Mouse (Mus musculus) forebrain, embryonic 11.5 days (tissue): ENCODE measurements around the gene Cnnm4. TPM values are rescaled to one million over a fixed set of nuclear protein-coding genes. Genes with fewer than 3 reads are reported as not detected.
A peak's percentile ranks its signal among the peaks of the same experiment; 100 is the strongest.

ENCODE experiments used
- ATAC-seq: fragments of 200-750 bp; cut with Nextera tagmentation; replicated peaks from 2 replicates; pipeline ENCODE4 v1.8.0; 2017; ENCODE audit warnings: moderate TSS enrichment; ENCODE audit not compliant: low FRiP score
- DNase-seq: peaks from one replicate; pipeline ENCODE4 v3.0.0-alpha.2; 2017; ENCODE audit warnings: low spot score
- H3K27ac ChIP-seq: fragments of 300-500 bp; sonication (generic); 2 replicates; pipeline ENCODE4 v1.5.1; 2014; ENCODE audit warnings: low read depth, low read length
- H3K27me3 ChIP-seq: fragments of 300-500 bp; sonication (generic); 2 replicates; pipeline ENCODE4 v1.6.1; 2014; ENCODE audit warnings: mild to moderate bottlenecking, low read length, mixed read lengths; ENCODE audit not compliant: control insufficient read depth, insufficient read depth
- H3K36me3 ChIP-seq: fragments of 300-500 bp; sonication (generic); 2 replicates; pipeline ENCODE4 v1.6.1; 2014; ENCODE audit warnings: mild to moderate bottlenecking, low read length, moderate library complexity, mixed read lengths; ENCODE audit not compliant: control insufficient read depth, insufficient read depth
- H3K4me1 ChIP-seq: fragments of 300-500 bp; sonication (generic); replicated peaks from 2 replicates; pipeline ENCODE4 v1.6.1; 2014; ENCODE audit warnings: low read length, mixed read lengths; ENCODE audit not compliant: control insufficient read depth, insufficient read depth
- H3K4me2 ChIP-seq: fragments of 300-500 bp; sonication (generic); 2 replicates; pipeline ENCODE4 v1.6.1; 2014; ENCODE audit warnings: low read depth, mild to moderate bottlenecking, low read length, moderate library complexity, mixed read lengths; ENCODE audit not compliant: severe bottlenecking
- H3K4me3 ChIP-seq: fragments of 300-500 bp; sonication (generic); 2 replicates; pipeline ENCODE4 v1.5.1; 2014; ENCODE audit warnings: low read depth, low read length
- H3K9ac ChIP-seq: fragments of 300-500 bp; sonication (generic); 2 replicates; pipeline ENCODE4 v1.6.1; 2014; ENCODE audit warnings: low read length
- H3K9me3 ChIP-seq: fragments of 300-500 bp; sonication (generic); 2 replicates; pipeline ENCODE4 v1.6.1; 2016; ENCODE audit warnings: low read length, mixed read lengths; ENCODE audit not compliant: control insufficient read depth
- WGBS: fragments of 180-500 bp; shearing (Covaris S2); extraction: QIAGEN DNeasy Blood & Tissue Kit; methylation state at CpG from one replicate; pipeline ENCODE4 v1.1.7; 2014; 5-methylcytosine and 5-hydroxymethylcytosine counted together
- polyA plus RNA-seq: library from polyadenylated mRNA; unstranded; fragments of >200 nt; fragmentation: Nextera tagmentation; extraction: Ambion mirVana; gene quantifications from 2 replicates; pipeline ENCODE4 v1.2.1, GENCODE M21; 2014

Cnnm4 gene
- polyA plus RNA-seq, 1 experiment from 2014 or later: 14.6 TPM

- Histone ChIP-seq H3K4me3 (peak overlapping the region; percentile 92), H3K9ac (no peak overlapping the region), H3K27me3 (no peaks in the 10 kb centered on the region), H3K27ac (no peak overlapping the region), H3K9me3 (no peaks in the 10 kb centered on the region), H3K36me3 (peaks cover 3% of the 10 kb centered on the region; the same call in 1 of the 2 replicates), H3K4me2 (peak overlapping the region; percentile 96; the same call in 1 of the 2 replicates), H3K4me1 (peaks cover 4% of the 10 kb centered on the region)
- DNase-seq (no peak), ATAC-seq (no peak)
- WGBS: 48% methylated on average over 2 of the region's 2 CpGs
Observed at GRCm38 (mm10) chr1:36513718-36514117, 42.3 kb downstream of the Cnnm4 start.

DNA sequence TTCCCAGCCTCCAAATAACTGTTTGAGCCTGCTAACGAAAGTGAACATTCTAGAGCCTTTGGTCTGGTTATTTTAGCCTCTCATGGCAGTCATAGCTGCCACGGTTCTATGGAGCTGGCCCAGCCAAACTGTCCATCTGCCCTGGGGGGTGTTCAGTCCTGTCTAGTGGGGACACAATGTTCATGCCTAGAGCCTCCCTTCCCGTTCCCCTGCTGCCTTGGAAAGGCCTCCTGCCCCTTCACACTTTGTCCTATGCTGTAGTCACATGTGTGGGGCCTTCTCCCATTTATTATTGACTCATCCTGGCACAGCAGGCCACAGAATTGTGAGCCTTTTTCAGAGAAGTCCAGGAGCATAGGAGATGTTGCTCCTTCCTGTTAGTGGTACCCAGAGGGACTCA lies 46.8 kb downstream of the Cnnm4 start:
- peaks cover 21% of the 10 kb centered on the region for H3K36me3 ChIP-seq
- H3K9ac ChIP-seq: no peak overlapping the region
- WGBS: 88% methylated on average over 3 of the region's 3 CpGs

DNA sequence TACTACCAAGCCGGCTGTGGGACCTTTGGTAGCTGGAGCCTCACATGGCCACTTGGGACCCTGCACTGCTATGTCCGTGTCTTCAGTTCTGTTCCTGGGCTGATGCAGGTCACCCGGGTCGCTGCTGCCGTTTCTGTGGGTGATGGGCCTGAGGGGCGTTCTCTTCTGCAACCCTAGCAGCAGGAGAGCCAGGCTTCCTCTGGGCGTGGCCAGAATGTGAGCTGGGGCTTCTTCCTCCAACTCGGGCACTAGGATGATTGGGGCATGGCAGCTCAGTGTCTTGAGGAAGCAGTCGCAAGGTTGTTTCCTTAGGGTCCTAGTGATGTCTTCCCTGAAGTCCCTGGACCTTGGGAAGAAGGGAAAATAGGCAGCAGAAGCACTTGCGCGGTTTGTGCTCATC lies 48.2 kb downstream of the Cnnm4 start:
- Histone ChIP-seq H3K4me2 (no peak overlapping the region), H3K4me1 (peaks cover 2% of the 10 kb centered on the region; the same call in 1 of the 2 replicates), H3K27me3 (no peaks in the 10 kb centered on the region), H3K4me3 (no peak overlapping the region), H3K27ac (no peak overlapping the region), H3K36me3 (peaks cover 25% of the 10 kb centered on the region), H3K9me3 (no peaks in the 10 kb centered on the region), H3K9ac (no peak overlapping the region)
- DNase-seq: no peak
- WGBS: 87% methylated on average over 11 of the region's 11 CpGs
- ATAC-seq: no peak

More for the DNA sequence above, 46.8 kb downstream of the Cnnm4 start:
- DNase-seq (no peak), ATAC-seq (no peak)
- Histone ChIP-seq H3K9me3 (no peaks in the 10 kb centered on the region), H3K4me1 (peaks cover 4% of the 10 kb centered on the region), H3K27me3 (no peaks in the 10 kb centered on the region), H3K4me2 (no peak overlapping the region), H3K4me3 (no peak overlapping the region), H3K27ac (no peak overlapping the region)

DNA sequence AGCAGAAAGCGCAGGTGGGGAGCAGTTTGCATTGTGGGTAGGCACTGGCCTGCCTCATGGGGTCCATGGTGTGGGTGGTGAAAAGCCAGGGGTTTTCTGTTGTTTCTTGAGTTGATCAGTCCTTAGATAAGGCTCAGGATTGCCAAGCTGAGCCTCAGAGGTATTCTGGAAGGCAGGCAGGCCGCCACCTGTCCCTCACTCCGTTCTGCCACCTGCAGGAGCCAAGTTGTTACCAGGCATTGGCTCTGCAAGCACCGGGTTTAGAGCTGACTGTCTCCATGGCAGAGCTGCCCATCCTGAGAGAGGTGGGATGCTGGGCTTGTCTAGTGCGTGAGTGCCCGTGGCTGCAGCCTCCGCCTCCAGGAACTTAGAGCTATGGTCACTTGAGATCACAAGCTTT lies 50.8 kb downstream of the Cnnm4 start:
- H3K27me3 ChIP-seq: no peaks in the 10 kb centered on the region
- no peak overlapping the region for H3K4me3 ChIP-seq
- no peak for ATAC-seq
- WGBS: 93% methylated on average over 7 of the region's 7 CpGs
- no peak overlapping the region for H3K9ac ChIP-seq
- no peaks in the 10 kb centered on the region for H3K4me1 ChIP-seq
- DNase-seq: no peak
- H3K27ac ChIP-seq: no peak overlapping the region
- no peak overlapping the region for H3K4me2 ChIP-seq
- H3K36me3 ChIP-seq: peaks cover 22% of the 10 kb centered on the region
- no peaks in the 10 kb centered on the region for H3K9me3 ChIP-seq

GRCm38 (mm10) chr1:36523332-36524013 lies 52.1 kb downstream of the Cnnm4 start:
- Histone ChIP-seq H3K36me3 (peaks cover 22% of the 10 kb centered on the region), H3K27ac (no peak overlapping the region), H3K9me3 (no peaks in the 10 kb centered on the region), H3K4me2 (no peak overlapping the region), H3K27me3 (no peaks in the 10 kb centered on the region), H3K9ac (no peak overlapping the region), H3K4me3 (no peak overlapping the region), H3K4me1 (no peaks in the 10 kb centered on the region; the same call in 1 of the 2 replicates)
- ATAC-seq (no peak), DNase-seq (no peak)
- WGBS: 89% methylated on average over 9 of the region's 9 CpGs

- no peaks in the 10 kb centered on the region for H3K9me3 ChIP-seq
- H3K4me3 ChIP-seq: no peak overlapping the region
- H3K36me3 ChIP-seq: peaks cover 22% of the 10 kb centered on the region
- DNase-seq (no peak), ATAC-seq (no peak)
- no peaks in the 10 kb centered on the region; the same call in 1 of the 2 replicates for H3K4me1 ChIP-seq
- no peaks in the 10 kb centered on the region for H3K27me3 ChIP-seq
- no peak overlapping the region for H3K9ac ChIP-seq
- WGBS: 96% methylated on average over 5 of the region's 5 CpGs
- no peak overlapping the region for H3K4me2 ChIP-seq
- no peak overlapping the region for H3K27ac ChIP-seq
Observed at GRCm38 (mm10) chr1:36524058-36524457, 52.6 kb downstream of the Cnnm4 start.

GRCm38 (mm10) chr1:36525774-36526173 lies 54.4 kb downstream of the Cnnm4 start:
- DNase-seq: no peak
- Histone ChIP-seq H3K4me1 (no peaks in the 10 kb centered on the region; the same call in 1 of the 2 replicates), H3K9ac (no peak overlapping the region), H3K27me3 (no peaks in the 10 kb centered on the region), H3K4me2 (no peak overlapping the region), H3K36me3 (peaks cover 13% of the 10 kb centered on the region), H3K4me3 (no peak overlapping the region), H3K9me3 (no peaks in the 10 kb centered on the region), H3K27ac (no peak overlapping the region)
- WGBS: 91% methylated on average over 12 of the region's 12 CpGs
- ATAC-seq: no peak

DNA sequence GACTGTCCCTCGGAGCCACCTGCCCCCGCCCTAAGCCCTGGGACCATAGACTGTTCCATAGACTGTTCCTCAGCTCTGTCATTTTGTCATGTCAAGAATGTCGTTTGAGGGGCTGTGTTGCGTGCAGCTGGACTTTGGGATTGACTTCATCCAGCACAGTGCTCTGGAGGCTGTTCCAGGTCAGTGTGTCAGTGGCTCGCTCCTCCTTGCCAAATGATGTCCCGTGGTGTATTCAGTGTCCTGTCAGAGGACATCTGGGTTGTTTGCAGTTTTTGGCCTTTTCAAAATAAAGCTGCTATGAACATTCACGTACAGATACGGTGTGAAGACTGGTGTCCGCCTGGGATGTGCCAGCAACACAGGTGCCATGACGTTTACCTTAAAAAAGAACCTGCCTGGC lies 55.5 kb downstream of the Cnnm4 start:
- no peak overlapping the region for H3K9ac ChIP-seq
- WGBS: 95% methylated on average over 10 of the region's 10 CpGs
- no peaks in the 10 kb centered on the region for H3K9me3 ChIP-seq
- H3K36me3 ChIP-seq: peaks cover 4% of the 10 kb centered on the region; the same call in 1 of the 2 replicates
- H3K4me1 ChIP-seq: no peaks in the 10 kb centered on the region; the same call in 1 of the 2 replicates
- H3K27me3 ChIP-seq: no peaks in the 10 kb centered on the region
- H3K4me2 ChIP-seq: no peak overlapping the region
- DNase-seq: no peak
- no peak overlapping the region for H3K4me3 ChIP-seq
- ATAC-seq: no peak
- H3K27ac ChIP-seq: no peak overlapping the region

DNA sequence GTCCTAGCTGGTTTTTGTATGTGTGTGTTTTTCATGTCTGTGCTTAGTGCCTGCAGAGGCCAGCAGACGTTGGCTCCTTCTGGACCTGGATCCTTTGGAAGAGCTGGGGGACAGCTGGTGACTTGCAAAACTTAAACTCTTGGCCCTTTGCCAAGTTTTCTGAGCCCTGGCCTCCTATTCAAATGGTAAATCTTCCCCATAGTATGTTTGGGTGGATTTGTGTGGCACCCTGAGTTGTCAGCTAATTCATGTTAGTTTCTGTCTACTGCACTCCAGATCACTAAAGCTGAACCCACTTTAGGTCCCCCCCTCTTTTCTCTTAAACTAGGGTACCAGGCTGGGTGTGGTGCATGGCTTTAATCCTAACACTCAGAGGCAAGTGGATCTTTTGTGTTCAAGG lies 56.9 kb downstream of the Cnnm4 start:
- Histone ChIP-seq H3K27ac (peak overlapping the region; percentile 51), H3K4me1 (no peaks in the 10 kb centered on the region; the same call in 1 of the 2 replicates), H3K4me3 (no peak overlapping the region), H3K9ac (no peak overlapping the region), H3K9me3 (no peaks in the 10 kb centered on the region), H3K4me2 (no peak overlapping the region), H3K27me3 (no peaks in the 10 kb centered on the region), H3K36me3 (peaks cover 4% of the 10 kb centered on the region; the same call in 1 of the 2 replicates)
- DNase-seq (no peak), ATAC-seq (peak; percentile 68; the same call in 1 of the 2 replicates)
- WGBS: 19% methylated on average over 1 of the region's 1 CpGs
